Mouse (Mus musculus) R1 (cell line): ENCODE measurements around the gene Nt5m.
"Not testable (repeated sequence)": the region's sequence is repeated elsewhere in the genome, so short reads cannot be mapped to it uniquely, and the experiment has no call there.

Experiments
- DNase-seq: peaks from one replicate; pipeline ENCODE4 v3.0.0-alpha.2; 2018; ENCODE audit warnings: low read depth, low spot score

The Nt5m gene

DNA sequence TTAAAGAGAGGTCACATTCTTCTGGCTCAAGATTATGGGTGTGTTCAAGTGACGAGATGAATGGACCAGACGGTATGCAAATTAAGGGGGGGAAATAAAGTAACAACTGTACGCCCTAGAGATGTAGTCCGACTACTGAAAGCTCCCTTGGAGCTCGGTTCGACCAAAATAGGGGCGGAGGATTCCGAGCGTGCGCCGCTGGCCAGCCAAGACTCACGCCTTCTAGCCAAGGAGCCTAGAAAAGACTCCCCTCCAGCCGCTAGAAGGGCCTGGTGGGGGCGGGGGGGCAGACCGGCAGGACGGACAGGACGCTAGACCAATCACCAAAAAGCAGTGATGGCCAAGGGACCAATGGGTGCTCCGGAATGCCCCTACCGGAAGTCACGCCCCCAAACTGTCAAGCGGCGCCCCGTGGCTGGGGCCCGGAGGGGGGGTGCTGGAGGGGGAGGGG, at the start of gene Nt5m:
TSS of gene Nt5m (plus strand) at position 440 of the 451 bp plus-strand sequence.
- DNase-seq = peak; percentile 97

DNA sequence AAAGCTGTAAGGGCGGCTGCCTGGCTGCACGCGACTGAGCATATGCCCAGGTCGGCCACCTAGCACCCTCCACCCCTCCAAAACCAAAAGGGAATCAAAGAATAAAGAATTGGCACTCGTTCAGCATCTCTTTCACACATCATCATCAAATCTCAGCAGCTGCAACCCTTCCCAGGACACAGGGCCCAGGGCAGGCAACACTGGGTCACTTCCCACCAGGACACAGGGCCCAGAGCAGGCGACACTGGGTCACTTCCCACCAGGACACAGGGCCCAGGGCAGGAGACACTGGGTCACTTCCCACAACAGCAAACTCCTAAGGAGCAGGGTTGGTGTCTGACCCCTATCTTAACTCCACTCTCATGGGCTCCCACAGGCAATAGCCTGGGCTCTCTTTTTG, 45.9 kb upstream of the Nt5m start:
- no peak for DNase-seq

DNA sequence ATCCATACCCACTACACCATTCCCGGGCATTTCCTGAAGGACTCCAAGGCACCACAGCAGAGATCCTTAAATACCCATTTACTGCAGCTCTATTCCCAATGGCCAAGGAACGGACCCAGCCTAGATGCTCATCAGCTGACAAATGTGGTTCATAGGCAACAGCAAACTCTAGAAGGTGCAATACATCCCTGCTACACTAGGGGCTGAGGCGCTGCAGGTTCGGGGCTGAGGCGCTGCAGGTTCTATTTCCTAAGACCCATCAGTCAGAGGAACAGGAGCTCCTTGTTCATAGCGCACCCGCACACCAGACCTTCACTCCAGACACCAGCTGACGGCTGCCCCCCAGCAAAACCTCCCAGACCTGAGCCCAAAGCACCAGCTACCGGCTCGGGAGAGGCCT, 38.8 kb upstream of the Nt5m start:
- peak; percentile 67 for DNase-seq

DNA sequence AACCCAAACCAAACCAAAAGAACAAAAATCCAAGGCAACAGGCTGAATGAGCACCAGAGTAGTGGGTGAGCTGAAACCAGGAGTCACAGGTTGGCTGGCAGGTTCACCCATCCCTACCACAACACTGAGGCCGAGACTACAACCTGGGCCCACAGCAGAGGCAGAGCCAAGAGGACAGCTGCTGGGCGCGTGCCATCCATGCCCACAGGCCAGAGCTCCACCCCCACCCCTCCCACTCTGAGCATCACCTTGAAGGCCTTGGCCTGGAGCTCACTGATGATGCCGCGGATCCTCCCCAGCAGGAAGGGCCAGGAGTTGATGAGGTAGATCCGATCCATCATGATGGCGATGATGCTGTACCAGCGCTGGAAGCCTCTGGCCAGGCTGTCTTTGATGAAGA, 37.4 kb upstream of the Nt5m start:
- DNase-seq = no peak

DNA sequence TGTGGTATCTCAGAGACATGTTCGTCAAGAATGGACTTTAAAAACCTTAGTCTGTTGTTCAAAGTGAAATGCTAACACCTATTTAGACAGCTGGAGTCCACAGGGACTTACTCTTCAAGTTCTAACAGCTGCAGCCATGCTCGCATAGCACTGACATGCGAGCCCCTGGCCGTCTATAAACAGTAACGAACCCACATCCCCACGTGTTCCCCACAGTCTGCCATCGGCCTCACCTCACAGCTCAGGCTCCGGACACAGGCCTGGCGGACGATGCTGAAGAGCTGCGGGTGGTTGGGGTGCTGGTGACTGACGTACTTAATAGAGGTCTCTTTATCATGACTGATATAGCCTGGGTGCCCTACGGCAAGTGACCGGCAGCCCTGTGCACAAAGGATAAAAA, 35.7 kb upstream of the Nt5m start:
- DNase-seq = no peak

DNA sequence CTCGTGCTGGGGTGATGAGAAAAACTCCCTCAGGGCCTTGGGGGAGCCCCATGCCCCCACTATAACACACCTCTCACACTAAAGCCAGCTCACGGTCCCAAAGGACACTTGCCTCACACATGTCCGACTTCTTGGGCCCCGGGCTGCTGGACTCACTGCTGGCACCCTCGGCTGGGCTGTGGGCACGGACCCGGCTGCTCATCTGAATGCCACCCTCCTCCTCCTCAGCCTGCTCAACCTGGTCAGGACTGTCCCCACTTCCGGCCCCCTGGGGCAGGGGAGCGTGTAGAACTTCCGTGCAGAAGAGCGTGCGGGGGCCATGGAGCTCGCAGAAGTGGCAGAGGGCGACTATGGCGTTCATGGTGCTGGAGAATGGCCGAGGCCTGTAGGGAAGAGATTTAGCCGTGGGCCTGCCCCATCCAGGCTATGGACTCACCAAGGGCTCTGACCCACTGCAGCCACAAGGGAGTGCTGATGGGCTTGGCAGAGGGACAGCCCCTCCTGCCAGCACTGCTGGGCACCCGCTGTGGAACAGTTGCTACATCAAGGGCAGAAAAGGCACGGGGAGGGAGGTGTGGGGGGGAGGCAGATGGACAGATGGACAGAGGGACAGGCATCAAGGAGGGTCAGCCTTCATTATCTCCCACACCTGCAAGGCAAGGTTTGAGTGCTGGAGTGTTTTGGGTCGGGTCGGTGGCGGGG, 34.7 kb upstream of the Nt5m start:
- DNase-seq = no peak

DNA sequence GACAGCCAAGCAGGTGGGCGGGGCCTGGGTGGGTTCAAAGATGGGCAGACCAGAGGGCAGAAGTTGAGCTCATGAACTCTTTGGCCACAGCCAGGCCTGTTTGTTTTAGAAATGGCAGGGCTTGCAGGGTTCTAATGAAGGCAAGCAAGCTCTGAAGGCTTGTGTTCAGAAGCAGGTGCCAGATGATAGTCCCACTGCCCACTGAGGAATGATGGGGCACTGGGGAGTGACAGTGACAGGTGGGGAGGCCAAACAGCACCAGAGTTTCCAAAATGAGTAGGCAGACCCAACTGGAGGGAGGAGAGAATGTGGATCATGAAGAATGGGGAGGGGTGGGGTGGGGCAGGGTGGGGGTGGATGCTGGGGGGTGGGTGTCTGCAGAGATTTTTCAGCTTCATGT, 34.0 kb upstream of the Nt5m start:
- no peak for DNase-seq

DNA sequence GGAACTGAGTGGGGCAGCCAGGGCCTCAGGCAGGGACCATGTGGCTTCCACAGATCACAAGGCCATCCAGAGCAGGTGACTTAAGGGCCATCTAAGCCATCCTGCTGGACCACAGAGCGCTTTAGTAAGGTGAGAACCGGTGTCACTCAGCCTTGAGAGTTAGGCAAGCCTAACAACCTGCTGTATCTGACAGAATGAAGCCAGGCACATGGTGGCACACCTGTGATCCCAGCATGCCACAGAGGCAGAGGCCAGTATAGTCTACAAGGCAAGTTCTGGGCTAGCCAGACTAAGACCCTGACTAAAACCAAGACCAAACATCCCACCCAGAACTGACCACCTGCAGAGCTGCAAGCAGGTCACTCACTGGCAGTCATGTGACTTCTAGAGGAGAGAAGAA, 33.6 kb upstream of the Nt5m start:
- DNase-seq = no peak

DNA sequence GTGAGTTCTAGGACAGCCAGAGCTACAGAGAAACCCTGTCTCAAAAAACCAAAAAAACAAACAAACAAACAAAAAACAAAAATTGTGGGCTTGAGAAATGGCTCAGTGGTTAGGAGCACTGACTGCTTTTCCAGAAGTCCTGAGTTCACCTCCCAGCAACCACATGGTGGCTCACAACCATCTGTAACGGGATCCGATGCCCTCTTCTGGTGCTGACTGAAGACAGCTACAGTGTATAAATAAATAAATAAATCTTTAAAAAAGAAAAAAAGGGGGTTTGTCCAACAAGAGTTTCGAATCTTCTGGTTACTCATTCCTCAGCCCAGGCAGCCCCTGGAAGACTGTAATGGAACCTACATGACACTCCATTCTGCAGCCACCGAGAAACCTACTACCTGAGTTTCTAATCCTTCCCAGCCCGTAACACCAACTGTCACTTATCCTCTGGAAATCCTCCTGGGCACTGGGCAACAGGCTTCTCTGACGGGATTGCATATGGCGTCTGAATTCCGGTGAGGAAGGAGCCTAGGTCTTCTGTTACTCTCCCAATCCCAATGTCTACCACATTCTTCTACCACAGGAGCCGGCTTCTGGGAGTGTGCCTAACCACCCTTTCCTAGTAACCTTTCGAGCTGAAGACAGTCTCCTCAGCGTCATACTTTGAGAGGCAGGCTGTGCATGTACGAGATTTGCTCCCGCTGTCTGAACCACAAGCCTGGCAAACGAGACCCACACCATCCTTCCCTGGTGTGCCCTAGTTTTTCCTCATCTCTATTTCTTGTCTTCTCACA, 30.9 kb upstream of the Nt5m start:
- no peak for DNase-seq

DNA sequence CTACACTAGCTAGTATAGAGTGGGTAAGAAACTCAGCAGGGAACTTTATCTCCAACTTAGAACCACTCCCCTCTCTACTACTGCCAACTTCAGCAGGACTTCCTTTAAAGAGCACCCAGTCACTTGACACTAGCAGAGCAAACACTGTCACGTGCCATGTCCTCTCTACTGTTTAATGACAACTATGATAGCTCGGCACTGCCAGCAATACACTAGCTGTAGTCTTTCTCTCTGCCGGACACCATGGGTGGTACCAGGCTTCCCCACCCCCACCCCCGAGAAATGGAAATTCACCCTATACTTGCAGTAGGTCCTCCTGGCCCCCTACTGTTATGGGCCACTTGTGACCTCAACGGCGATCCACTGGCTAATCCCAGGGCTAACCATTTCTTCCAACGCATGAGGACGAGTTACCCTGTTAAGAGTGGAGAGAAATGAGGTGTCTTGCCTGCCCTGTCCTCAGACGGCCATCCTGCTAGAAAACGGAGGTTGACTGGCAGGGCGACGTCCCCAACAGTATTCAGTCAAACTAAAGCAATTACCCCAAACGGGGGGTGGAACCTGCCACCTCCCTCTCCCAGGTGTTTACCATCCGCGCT, 30.1 kb upstream of the Nt5m start:
- DNase-seq = no peak

DNA sequence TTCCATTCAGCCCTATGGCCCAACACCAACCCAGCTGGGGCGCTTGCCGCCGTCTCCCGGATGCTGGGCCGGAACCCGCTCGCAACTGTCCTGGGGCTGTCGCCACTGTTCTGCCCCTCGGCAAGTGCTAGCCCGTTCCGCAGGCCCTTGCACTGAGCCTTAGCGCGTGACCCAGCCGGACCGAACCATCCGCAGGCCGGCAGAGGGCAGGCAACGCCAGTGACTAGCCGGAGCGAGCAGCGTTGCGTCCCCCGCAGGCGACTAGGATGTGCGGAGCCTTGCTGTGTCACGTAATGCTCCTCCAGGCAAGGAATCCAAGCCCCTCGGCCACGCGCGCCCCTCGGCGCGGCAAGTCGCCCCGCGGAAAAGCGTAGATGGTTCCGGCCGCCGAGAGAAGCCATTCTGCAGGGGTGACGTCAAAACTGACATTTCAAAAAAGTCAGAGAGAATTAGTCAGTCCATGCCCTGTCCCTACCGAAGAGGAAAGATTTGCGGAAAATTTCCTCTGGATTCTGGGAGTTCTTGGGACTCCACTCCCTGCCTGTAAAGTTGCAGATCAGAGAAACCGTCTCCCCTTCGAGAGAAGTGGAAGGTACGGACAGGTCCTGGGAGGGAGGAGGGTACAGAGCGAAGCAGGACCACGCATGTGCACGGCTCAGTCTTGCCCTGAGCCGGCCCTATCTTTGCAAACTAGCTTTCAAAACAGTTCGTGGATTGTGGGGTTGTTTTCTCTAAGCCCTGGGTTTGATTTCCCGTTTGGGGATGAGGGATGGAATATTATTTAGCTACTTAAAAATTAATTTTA, 29.4 kb upstream of the Nt5m start, which contains the start of gene Flcn:
TSS of gene Flcn (minus strand) at position 347 of the 805 bp plus-strand sequence.
- DNase-seq = peak; percentile 92

DNA sequence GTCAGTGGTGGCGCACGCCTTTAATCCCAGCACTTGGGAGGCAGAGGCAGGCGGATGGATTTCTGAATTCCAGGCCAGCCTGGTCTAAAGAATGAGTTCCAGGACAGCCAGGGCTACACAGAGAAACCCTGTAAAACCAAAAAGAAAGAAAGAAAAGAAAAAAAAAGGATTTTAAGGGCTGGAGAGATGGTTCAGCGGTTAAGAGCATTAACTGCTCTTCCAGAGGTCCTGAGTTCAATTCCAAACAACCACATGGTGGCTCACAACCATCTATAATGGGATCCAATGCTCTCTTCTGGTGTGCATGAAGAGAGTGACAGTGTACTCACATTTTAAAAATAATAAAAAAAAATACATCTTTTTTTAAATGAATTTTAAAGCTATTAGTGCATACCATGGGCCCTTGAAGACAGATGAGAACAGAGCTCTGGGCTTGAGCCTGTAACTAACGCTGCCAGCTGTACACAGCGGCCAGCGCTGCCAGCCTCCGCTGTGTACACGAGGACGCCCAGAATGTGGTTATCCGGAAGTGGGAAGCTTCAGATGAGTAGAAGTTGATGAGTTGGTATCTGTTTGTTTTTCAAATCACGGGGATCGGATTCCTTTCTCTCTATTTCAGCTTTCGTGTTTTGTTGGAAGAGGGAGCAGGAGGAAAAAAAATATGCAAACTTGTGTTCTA, 28.6 kb upstream of the Nt5m start:
- DNase-seq = no peak

DNA sequence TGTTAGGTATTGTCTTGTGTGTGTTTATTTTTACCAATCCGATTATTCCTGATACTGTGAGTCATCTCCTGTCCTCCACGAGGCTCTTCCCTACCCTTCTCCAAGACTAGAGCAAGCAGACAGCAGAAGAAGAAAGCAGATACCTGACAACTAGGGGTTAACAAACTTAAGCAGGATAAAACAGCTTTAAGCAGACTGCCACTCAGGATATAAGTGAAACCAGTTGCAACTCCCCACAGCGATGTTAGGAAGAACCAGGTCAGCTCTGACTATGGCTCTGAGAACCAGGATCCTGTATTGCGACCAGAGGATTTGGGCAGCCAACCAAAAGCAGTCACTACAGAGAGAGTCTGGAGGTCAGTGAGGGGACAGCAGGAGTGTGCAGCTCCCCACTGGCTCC, 28.0 kb upstream of the Nt5m start:
- no peak for DNase-seq

DNA sequence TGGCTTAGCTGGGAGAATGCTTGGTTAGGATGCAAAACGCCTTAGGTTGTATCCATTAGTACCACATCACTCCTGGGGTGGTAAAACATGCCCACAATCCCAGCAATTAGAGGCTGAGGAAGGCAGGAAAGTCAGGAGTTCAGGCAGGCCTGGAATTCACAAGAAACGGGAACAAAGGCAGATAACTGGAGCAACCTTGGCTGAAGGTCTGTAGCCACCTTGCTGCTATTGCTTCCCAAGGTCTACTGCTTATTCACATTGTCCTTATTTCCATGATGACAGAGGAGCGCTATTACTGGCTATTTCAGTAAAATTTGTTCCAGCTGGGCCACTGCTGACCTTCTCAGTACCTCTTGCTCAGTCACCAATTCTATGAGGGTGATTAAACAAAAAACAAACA, 26.0 kb upstream of the Nt5m start:
- no peak for DNase-seq

DNA sequence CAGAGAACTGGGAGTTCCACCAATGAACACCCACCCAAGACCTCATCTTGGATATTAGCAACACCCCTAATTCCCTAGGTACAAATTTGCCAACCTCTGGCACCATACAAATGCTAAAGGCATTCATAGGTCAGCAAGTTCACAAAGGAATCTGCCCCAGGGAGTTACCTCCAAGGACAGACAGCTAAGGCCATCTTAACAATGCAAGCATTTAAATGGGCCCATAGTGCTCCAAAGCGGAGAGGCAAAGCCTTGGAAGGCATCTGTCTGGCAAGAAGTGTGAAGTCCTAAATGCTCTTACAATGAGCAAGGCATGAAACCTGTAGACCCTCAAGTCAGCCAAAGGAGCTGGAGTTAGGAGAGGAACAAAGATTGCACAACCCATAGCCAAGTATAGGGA, 24.9 kb upstream of the Nt5m start:
- DNase-seq = peak; percentile 87

DNA sequence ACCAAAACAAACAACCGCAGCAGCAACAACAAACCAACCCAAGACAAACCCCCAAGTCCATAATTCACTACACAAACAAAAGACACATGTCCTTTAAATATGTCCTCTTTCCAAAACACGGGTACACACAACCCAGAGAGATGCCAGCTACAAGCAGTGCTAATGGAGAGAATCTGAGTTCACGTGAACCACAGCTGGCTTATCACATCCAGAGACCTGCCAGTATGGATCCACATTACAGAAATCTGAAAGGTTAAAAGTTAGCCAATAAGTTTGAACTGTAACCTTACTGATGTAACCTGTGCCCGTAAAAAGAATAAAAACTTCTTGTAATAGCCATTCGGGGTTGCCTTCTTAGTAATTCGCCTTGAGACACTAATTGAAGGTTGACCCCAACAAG, 24.3 kb upstream of the Nt5m start:
- no peak for DNase-seq

DNA sequence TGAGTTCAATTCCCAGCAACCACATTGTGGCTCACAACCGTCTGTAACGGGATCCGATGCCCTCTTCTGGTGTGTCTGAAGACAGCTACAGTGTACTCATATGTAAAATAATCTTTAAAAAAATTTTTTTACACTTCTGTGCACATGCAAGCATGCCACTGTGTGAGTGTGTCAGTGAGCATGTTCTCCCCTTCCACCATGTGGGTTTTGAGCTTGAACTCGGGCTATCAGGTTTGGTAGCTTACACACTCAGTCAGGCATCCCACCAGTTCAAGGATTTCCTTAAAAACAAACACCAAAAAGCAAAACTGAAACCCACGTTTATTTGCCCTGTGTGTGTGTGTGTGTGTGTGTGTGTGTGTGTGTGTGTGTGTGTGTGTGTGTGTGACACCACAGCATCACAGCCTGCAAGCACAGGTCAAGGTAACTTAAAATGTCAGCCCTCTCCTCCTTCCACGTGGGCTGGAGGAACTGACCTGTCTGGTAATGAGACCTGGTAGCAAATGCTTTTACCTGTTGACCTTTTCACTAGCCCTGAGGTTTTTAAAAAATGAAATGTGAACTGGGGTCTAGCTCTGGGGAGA, 23.7 kb upstream of the Nt5m start:
- DNase-seq = no peak

DNA sequence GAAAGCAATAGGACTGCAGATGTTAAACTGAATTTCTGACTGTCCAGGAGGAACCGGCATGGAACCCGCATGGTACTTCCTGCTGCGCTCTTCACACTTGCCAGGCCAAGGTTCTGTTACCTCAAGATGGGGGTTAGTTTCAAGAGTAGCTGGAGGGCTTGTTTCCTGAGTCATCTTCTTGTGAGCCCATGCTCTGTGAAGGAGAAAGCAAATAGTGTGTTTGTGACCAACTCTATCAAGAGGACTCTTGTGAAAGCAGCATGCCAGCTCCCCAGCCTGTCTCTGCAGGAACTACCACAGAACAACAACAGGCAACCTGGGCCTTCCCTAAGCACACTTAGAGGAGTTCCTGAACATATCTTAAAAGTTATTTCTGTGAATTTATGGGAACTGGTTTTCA, 21.3 kb upstream of the Nt5m start:
- DNase-seq = no peak

DNA sequence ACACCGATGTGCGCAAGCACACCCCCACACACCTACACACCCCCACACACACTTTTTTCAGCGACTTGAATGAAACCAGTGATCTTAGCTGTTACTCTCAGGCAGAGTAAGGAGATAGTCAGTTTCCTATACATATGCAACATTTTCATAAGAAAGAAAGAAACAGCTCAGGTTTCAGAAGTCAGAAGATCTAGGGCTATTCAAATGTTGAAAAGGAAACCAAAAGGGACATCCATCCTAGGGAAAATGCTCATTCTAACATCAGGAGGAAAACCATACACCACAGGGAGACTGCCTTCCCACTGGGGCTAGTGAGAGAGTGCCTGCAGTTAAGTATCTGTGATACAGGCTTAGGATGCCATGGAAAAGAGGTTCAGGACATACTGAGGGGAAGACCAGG, 17.6 kb upstream of the Nt5m start:
- DNase-seq = peak; percentile 64

DNA sequence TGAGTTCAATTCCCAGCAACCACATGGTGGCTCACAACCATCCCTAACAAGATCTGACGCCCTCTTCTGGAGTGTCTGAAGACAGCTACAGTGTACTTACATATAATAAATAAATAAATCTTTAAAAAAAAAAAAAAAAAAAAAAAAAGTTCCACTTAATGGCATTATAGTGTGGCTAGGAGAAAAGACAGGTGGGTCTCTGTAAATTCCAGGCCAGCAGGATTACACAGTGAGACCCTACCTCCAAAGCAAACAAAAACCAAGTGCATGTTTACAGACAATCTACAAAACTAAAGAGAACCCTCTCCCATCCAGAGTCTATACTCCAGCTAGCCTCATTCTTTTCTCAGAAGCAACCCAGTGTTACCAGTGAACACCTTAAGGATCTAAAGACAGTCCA, 1.5 kb upstream of the Nt5m start:
- not testable (repeated sequence) for DNase-seq

DNA sequence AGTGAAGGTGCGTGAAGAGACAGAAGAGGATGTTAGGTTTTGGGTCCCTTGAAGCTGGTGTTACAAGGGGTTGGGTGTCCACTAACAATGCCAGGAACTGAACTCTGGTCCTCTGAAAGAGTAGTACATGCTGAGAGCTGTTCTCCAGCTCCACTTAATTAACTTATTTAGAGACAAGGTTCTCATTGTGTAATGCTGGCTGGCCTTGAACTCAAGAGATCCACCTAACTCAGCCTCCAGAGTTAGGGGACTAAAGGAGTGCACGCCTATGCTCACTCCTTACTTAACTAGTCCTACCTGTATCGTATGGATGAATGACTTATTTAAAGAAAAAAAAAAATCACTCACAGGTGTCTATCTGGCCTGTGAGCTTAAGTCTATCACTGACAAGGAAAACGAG, 821 bp upstream of the Nt5m start:
- DNase-seq = no peak
